Mouse (Mus musculus): ENCODE measurements around the gene Slc35d1. TPM values are rescaled to one million over a fixed set of nuclear protein-coding genes. Genes with fewer than 3 reads are reported as not detected.
A peak's percentile ranks its signal among the peaks of the same experiment; 100 is the strongest.
"Not testable (repeated sequence)": the region's sequence is repeated elsewhere in the genome, so short reads cannot be mapped to it uniquely, and the experiment has no call there.

The Slc35d1 gene
- total RNA-seq, 1 experiment from 2014 or later, result 17.0 TPM

- no peak for DNase-seq
Observed at GRCm38 (mm10) chr4:103188786-103189640, 26.0 kb downstream of the Slc35d1 start.

GRCm38 (mm10) chr4:103180300-103180888 is 34.6 kb downstream of the Slc35d1 start:
- DNase-seq, result no peak

GRCm38 (mm10) chr4:103179581-103179980 is 35.4 kb downstream of the Slc35d1 start:
- no peak for DNase-seq

GRCm38 (mm10) chr4:103178635-103179318 is 36.2 kb downstream of the Slc35d1 start:
- peak; percentile 40 for DNase-seq

GRCm38 (mm10) chr4:103177681-103178080 is 37.3 kb downstream of the Slc35d1 start:
- DNase-seq, result no peak

- DNase-seq, result no peak
Observed at GRCm38 (mm10) chr4:103174001-103174400, 41.0 kb downstream of the Slc35d1 start.

GRCm38 (mm10) chr4:103173507-103173906 is 41.5 kb downstream of the Slc35d1 start:
- DNase-seq, result no peak

- DNase-seq, result no peak
Observed at GRCm38 (mm10) chr4:103171256-103171655, 43.7 kb downstream of the Slc35d1 start.

GRCm38 (mm10) chr4:103166198-103166597 is 48.8 kb downstream of the Slc35d1 start:
- not testable (repeated sequence) for DNase-seq

GRCm38 (mm10) chr4:103158781-103159180 is 56.2 kb downstream of the Slc35d1 start:
- DNase-seq, result no peak

- DNase-seq, result peak; percentile 59
Observed at GRCm38 (mm10) chr4:103151946-103152345, 63.0 kb downstream of the Slc35d1 start.

- peak; percentile 85 for DNase-seq
Observed at GRCm38 (mm10) chr4:103146339-103146738, 68.6 kb downstream of the Slc35d1 start.

- no peak for DNase-seq
Observed at GRCm38 (mm10) chr4:103136946-103137345, 78.0 kb downstream of the Slc35d1 start.

GRCm38 (mm10) chr4:103126533-103126932 is 88.4 kb downstream of the Slc35d1 start:
- no peak for DNase-seq

GRCm38 (mm10) chr4:103123606-103124005 is 91.4 kb downstream of the Slc35d1 start:
- no peak for DNase-seq

GRCm38 (mm10) chr4:103123086-103123485 is 91.9 kb downstream of the Slc35d1 start:
- no peak for DNase-seq

GRCm38 (mm10) chr4:103120874-103121389 is 94.0 kb downstream of the Slc35d1 start:
- no peak for DNase-seq

Other genes starting within 250 kb of the Slc35d1 start
- not detected in 2 replicates for gene Tctex1d1, start 236.6 kb downstream of the Slc35d1 start, total RNA-seq (2021)
- not detected in 2 replicates for gene Insl5, start 188.3 kb downstream of the Slc35d1 start, total RNA-seq (2021)
- 68.2 and 71.1 TPM in 2 replicates for gene Mier1, start 100.8 kb downstream of the Slc35d1 start, total RNA-seq (2021)
- gene Wdr78, start 100.6 kb downstream of the Slc35d1 start, total RNA-seq (2021), result 2.4 and 3.6 TPM in 2 replicates
- not detected in 2 replicates for gene 4921539E11Rik, start 75.7 kb upstream of the Slc35d1 start, total RNA-seq (2021)
- 14.9 and 15.2 TPM in 2 replicates for gene Oma1, start 98.6 kb upstream of the Slc35d1 start, total RNA-seq (2021)

Measured in adrenal gland, postnatal 14 days (tissue).